Mouse (Mus musculus): ENCODE measurements around the gene Zbtb8a.

DNA sequence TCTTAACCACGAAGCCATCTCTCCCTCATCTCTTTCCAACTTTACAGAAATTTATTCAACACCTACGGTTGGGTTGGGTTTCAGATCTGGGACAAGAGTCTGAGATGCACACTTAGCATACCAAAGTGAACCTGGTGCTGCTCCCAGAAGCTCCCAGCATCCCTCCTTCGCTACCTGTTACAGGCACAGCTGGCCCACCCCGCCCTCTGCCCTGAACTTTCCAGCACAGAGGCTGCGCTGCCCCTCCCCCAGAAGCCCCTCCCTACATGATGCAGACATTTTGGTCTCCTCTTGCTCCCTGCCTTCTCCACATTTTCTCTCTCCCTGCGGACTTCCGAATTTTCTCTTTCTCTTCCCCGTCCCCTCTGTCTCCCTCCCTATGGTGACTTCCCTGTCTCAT, 3.2 kb upstream of the Zbtb8a start:
- TF ChIP-seq POLR2A (IDR thresholded peaks at IDR 0.05; ENCODE audit: borderline replicate concordance, extremely low read depth, low read depth, low read length), result no peak
- no peak for TF ChIP-seq CTCF (IDR thresholded peaks at IDR 0.05; ENCODE audit: insufficient read depth, low read length)

Data from lung, adult 2 months (tissue).